Mouse (Mus musculus) MEL (cell line): ENCODE data around the gene Gchfr. TPM values are rescaled to one million over a fixed set of nuclear protein-coding genes. Genes with fewer than 3 reads are reported as not detected.

ENCODE experiments used
- DNase-seq: peaks from one replicate; pipeline ENCODE4 v3.0.0; 2011; ENCODE audit warnings: low read depth, low spot score
- H3K27ac ChIP-seq: 2 replicates; pipeline ENCODE4 v1.5.1; 2012; ENCODE audit warnings: low read depth, mild to moderate bottlenecking, control low read depth, low read length, moderate library complexity; ENCODE audit not compliant: control insufficient read depth
- H3K27me3 ChIP-seq, 2 experiments: fragments of 150-350 bp in 1 of 2; sonication (generic) in 1 of 2; 2 replicates each; pipeline ENCODE4 v1.6.1; 2012; ENCODE audit warnings: low read length in 2 of 2, mild to moderate bottlenecking in 2 of 2, improper control_type of control experiment in 1 of 2, moderate library complexity in 1 of 2; ENCODE audit not compliant: insufficient read depth in 2 of 2, control insufficient read depth in 1 of 2
- H3K36me3 ChIP-seq, 2 experiments: 2 replicates each; pipeline ENCODE4 v1.6.1; 2012 to 2014; ENCODE audit warnings: low read length in 2 of 2, improper control_type of control experiment in 1 of 2, inconsistent platforms in 1 of 2, mild to moderate bottlenecking in 1 of 2; ENCODE audit not compliant: insufficient read depth in 2 of 2, control insufficient read depth in 1 of 2
- H3K4me1 ChIP-seq, 2 experiments: fragments of 150-350 bp in 1 of 2; sonication (generic) in 1 of 2; 2 replicates each; pipeline ENCODE4 v1.6.1; 2012; ENCODE audit warnings: low read length in 2 of 2, improper control_type of control experiment in 1 of 2, mild to moderate bottlenecking in 1 of 2; ENCODE audit not compliant: insufficient read depth in 2 of 2, control insufficient read depth in 1 of 2
- H3K4me3 ChIP-seq, 2 experiments: fragments of 150-350 bp in 1 of 2; sonication (generic) in 1 of 2; 2 replicates each; pipeline ENCODE4 v1.5.1; 2012; ENCODE audit warnings: low read depth in 2 of 2, low read length in 2 of 2, mild to moderate bottlenecking in 2 of 2, moderate library complexity in 2 of 2, control low read depth in 1 of 2, improper control_type of control experiment in 1 of 2; ENCODE audit not compliant: control insufficient read depth in 1 of 2, insufficient read depth in 1 of 2
- H3K79me2 ChIP-seq: 2 replicates; pipeline ENCODE4 v1.6.1; 2012; ENCODE audit warnings: mild to moderate bottlenecking, low read length, moderate library complexity; ENCODE audit not compliant: control insufficient read depth, poor library complexity, insufficient read depth
- H3K9ac ChIP-seq: 2 replicates; pipeline ENCODE4 v1.6.1; 2012; ENCODE audit warnings: low read depth, mild to moderate bottlenecking, control low read depth, low read length, moderate library complexity; ENCODE audit not compliant: control insufficient read depth, poor library complexity, severe bottlenecking
- H3K9me3 ChIP-seq: fragments of 150-350 bp; sonication (generic); replicated peaks from 2 replicates; pipeline ENCODE4 v1.6.1; 2012; ENCODE audit warnings: mild to moderate bottlenecking, low read length, improper control_type of control experiment, moderate library complexity; ENCODE audit not compliant: insufficient read depth
- CHD1 ChIP-seq: IDR thresholded peaks from 2 replicates; pipeline ENCODE4 v1.6.1; 2012; ENCODE audit warnings: low read depth, mild to moderate bottlenecking, inconsistent platforms, low read length, improper control_type of control experiment
- CHD2 ChIP-seq: IDR thresholded peaks from 2 replicates; pipeline ENCODE4 v1.6.1; 2011; ENCODE audit warnings: low read length, improper control_type of control experiment
- CTCF ChIP-seq, 3 experiments: IDR thresholded peaks in 2 of 3; conservative IDR thresholded peaks in 1 of 3; 2 replicates each; pipeline ENCODE4 v1.5.1; 2011 to 2012; ENCODE audit warnings: low read length in 3 of 3, low read depth in 2 of 3, mild to moderate bottlenecking in 2 of 3, improper control_type of control experiment in 1 of 3, inconsistent platforms in 1 of 3, mixed read lengths in 1 of 3, moderate library complexity in 1 of 3; ENCODE audit not compliant: control insufficient read depth in 1 of 3, insufficient read depth in 1 of 3, poor library complexity in 1 of 3, severe bottlenecking in 1 of 3
- E2F4 ChIP-seq: IDR thresholded peaks from 2 replicates; pipeline ENCODE4 v1.6.1; 2011; ENCODE audit warnings: low read depth, low read length, improper control_type of control experiment, borderline replicate concordance
- EP300 ChIP-seq, 2 experiments: IDR thresholded peaks; 2 replicates each; pipeline ENCODE4 v1.6.1; 2011; ENCODE audit warnings: improper control_type of control experiment in 2 of 2, low read length in 2 of 2, low read depth in 1 of 2, mild to moderate bottlenecking in 1 of 2
- ETS1 ChIP-seq: IDR thresholded peaks from 2 replicates; pipeline ENCODE4 v1.6.1; 2012; ENCODE audit warnings: low read depth, mild to moderate bottlenecking, inconsistent platforms, low read length, improper control_type of control experiment, moderate library complexity
- GABPA ChIP-seq: IDR thresholded peaks from 2 replicates; pipeline ENCODE4 v1.6.1; 2012; ENCODE audit warnings: low read depth, mild to moderate bottlenecking, inconsistent platforms, low read length, improper control_type of control experiment, moderate library complexity
- HCFC1 ChIP-seq: IDR thresholded peaks from 2 replicates; pipeline ENCODE4 v1.6.1; 2012; ENCODE audit warnings: low read depth, mild to moderate bottlenecking, inconsistent platforms, low read length, improper control_type of control experiment, moderate library complexity
- KAT2A ChIP-seq: conservative IDR thresholded peaks from 2 replicates; pipeline ENCODE4 v1.6.1; 2012; ENCODE audit warnings: low read depth, low read length, improper control_type of control experiment, inconsistent platforms
- MAFK ChIP-seq: IDR thresholded peaks from 2 replicates; pipeline ENCODE4 v1.6.1; 2011; ENCODE audit warnings: low read depth, mild to moderate bottlenecking, low read length, improper control_type of control experiment, borderline replicate concordance
- MYB ChIP-seq: IDR thresholded peaks from 2 replicates; pipeline ENCODE4 v1.6.1; 2011; ENCODE audit warnings: mild to moderate bottlenecking, low read depth, low read length, improper control_type of control experiment
- MYC ChIP-seq: IDR thresholded peaks from 2 replicates; pipeline ENCODE4 v1.6.1; 2011; ENCODE audit warnings: low read depth, mild to moderate bottlenecking, low read length, improper control_type of control experiment, moderate library complexity
- NELFE ChIP-seq: IDR thresholded peaks from 2 replicates; pipeline ENCODE4 v1.6.1; 2011; ENCODE audit warnings: low read depth, low read length, improper control_type of control experiment
- NRF1 ChIP-seq: IDR thresholded peaks from 2 replicates; pipeline ENCODE4 v1.6.1; 2014; ENCODE audit warnings: low read depth, mild to moderate bottlenecking, inconsistent platforms, low read length, improper control_type of control experiment, moderate library complexity; ENCODE audit not compliant: poor library complexity, insufficient read depth, severe bottlenecking
- POLR2A ChIP-seq, 2 experiments: IDR thresholded peaks; 2 replicates each; pipeline ENCODE4 v1.6.1; 2011 to 2012; ENCODE audit warnings: low read length in 2 of 2, mild to moderate bottlenecking in 2 of 2, control low read depth in 1 of 2, improper control_type of control experiment in 1 of 2, low read depth in 1 of 2, moderate library complexity in 1 of 2; ENCODE audit not compliant: control insufficient read depth in 1 of 2, insufficient read depth in 1 of 2, poor library complexity in 1 of 2
- POLR2AphosphoS5 ChIP-seq: IDR thresholded peaks from 2 replicates; pipeline ENCODE4 v1.6.1; 2012; ENCODE audit warnings: low read depth, borderline replicate concordance, mild to moderate bottlenecking, inconsistent platforms, low read length, moderate library complexity, mixed read lengths
- RCOR1 ChIP-seq: IDR thresholded peaks from 2 replicates; pipeline ENCODE4 v1.6.1; 2012; ENCODE audit warnings: low read depth, mild to moderate bottlenecking, inconsistent platforms, low read length, improper control_type of control experiment
- SIN3A ChIP-seq: IDR thresholded peaks from 2 replicates; pipeline ENCODE4 v1.6.1; 2012; ENCODE audit warnings: low read length, improper control_type of control experiment, inconsistent platforms
- SMC3 ChIP-seq: IDR thresholded peaks from 2 replicates; pipeline ENCODE4 v1.6.1; 2011; ENCODE audit warnings: low read depth, low read length, improper control_type of control experiment
- TBP ChIP-seq: IDR thresholded peaks from 2 replicates; pipeline ENCODE4 v1.8.0; 2011; ENCODE audit warnings: low read depth, low read length, improper control_type of control experiment
- UBTF ChIP-seq: IDR thresholded peaks from 2 replicates; pipeline ENCODE4 v1.6.1; 2012; ENCODE audit warnings: low read depth, mild to moderate bottlenecking, inconsistent platforms, low read length, improper control_type of control experiment, moderate library complexity, borderline replicate concordance; ENCODE audit not compliant: insufficient read depth
- USF1 ChIP-seq: IDR thresholded peaks from 2 replicates; pipeline ENCODE4 v1.6.1; 2014; ENCODE audit warnings: low read depth, mild to moderate bottlenecking, inconsistent platforms, low read length, improper control_type of control experiment, moderate library complexity
- ZC3H11A ChIP-seq: IDR thresholded peaks from 2 replicates; pipeline ENCODE4 v1.6.1; 2012; ENCODE audit warnings: low read depth, mild to moderate bottlenecking, inconsistent platforms, low read length, improper control_type of control experiment
- ZKSCAN1 ChIP-seq: IDR thresholded peaks from 2 replicates; pipeline ENCODE4 v1.6.1; 2012; ENCODE audit warnings: low read depth, mild to moderate bottlenecking, inconsistent platforms, low read length, improper control_type of control experiment, moderate library complexity
- polyA plus RNA-seq, 2 experiments: library from polyadenylated mRNA; stranded (reverse) in 1 of 2; unstranded in 1 of 2; fragments of >175 nt in 1 of 2; fragments of >200 nt in 1 of 2; gene quantifications; 2 replicates each; pipeline versions ENCODE4 v1.2.1 to v1.2.4; 2012; ENCODE audit warnings: low replicate concordance in 2 of 2, low read depth in 1 of 2; ENCODE audit not compliant: insufficient read length in 2 of 2, insufficient read depth in 1 of 2, missing spikeins in 1 of 2
- total RNA-seq: library from RNA; depleted of rRNA; stranded (reverse); fragments of 300-350 nt; gene quantifications from 2 replicates; pipeline ENCODE4 v1.2.3, GENCODE M21; 2012

Gene Gchfr
- total and polyA plus RNA-seq, 3 experiments = not detected

DNA sequence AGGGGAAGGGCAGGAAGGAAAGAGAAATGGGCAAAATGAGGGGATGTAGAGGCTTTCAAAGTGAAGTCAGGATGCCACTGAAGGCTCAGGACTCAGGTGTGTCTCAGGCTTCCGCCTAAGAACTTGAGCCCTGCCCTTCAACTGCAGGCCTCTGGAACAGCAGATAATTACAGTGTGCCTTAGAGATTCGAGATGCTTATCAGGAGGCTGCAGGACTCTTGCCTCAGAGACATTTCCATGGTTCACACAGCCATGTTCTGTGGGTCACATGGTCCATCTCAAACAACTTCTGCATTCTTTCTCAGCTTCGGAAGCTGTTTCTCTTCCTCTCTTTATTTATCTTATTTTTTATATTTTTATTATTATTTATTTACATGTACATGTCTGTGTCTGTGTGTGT lies 4.4 kb upstream of the Gchfr start (continued):
- peak; percentile 86 for TF ChIP-seq RCOR1
- no peak for TF ChIP-seq KAT2A
- no peak for TF ChIP-seq ZC3H11A
- no peak for TF ChIP-seq POLR2AphosphoS5
- TF ChIP-seq TBP = 0 out of 2 replicates have a peak, but pooled peaks have one; percentile 39
- TF ChIP-seq ETS1 = peak; percentile 84
- TF ChIP-seq CHD1 = no peak
- no peak for TF ChIP-seq UBTF
- no peak for TF ChIP-seq POLR2A (IDR thresholded peaks at IDR 0.05; ENCODE audit: control insufficient read depth in 1 of 2, insufficient read depth in 1 of 2, low read depth in 1 of 2, low read length in 2 of 2, poor library complexity in 1 of 2)
- TF ChIP-seq USF1 = peak; percentile 95
- TF ChIP-seq MYC = peak; percentile 77
- no peak for TF ChIP-seq MAFK
- no peak for TF ChIP-seq CTCF (IDR thresholded peaks at IDR 0.05 in 2 of 3, conservative IDR thresholded peaks at IDR 0.05 in 1 of 3; ENCODE audit: control insufficient read depth in 1 of 3, insufficient read depth in 1 of 3, low read depth in 2 of 3, low read length in 3 of 3, poor library complexity in 1 of 3, severe bottlenecking in 1 of 3)
- TF ChIP-seq GABPA = no peak
- TF ChIP-seq MYB = no peak
- no peak for TF ChIP-seq ZKSCAN1
- peak; percentile 77 for TF ChIP-seq SIN3A
- TF ChIP-seq EP300 (IDR thresholded peaks at IDR 0.05; ENCODE audit: low read depth in 1 of 2, low read length in 2 of 2) = peak; percentile 90 to 92
- TF ChIP-seq NRF1 = no peak

DNA sequence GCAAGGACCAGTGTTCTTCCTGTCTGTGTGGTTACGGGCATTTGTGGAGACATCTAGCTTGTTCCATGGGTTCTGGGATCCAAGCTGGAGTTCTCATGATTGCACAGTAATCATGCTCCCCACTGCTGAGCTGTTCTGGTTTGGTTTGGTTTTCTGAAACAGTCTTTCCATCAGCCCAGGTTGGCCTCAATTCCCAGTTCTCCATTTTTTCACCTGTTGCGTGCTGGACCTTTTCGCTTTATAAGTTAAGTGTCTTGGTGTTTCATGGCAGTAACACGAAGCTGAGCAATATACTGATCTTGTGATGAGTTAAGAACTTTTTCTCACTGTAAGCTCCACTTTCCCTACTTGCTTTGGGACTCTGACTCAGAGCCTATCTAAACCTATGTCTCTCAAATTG lies 3.6 kb upstream of the Gchfr start:
- Histone ChIP-seq H3K27ac (no peak overlapping the region), H3K4me1 (peaks cover 4 to 13% of the 10 kb centered on the region in 2 experiments), H3K36me3 (peaks cover 0 to 10% of the 10 kb centered on the region in 2 experiments; a peak in 2 of 4 replicates), H3K27me3 (no peaks in the 10 kb centered on the region), H3K9me3 (no peaks in the 10 kb centered on the region), H3K9ac (no peak overlapping the region), H3K79me2 (no peaks in the 10 kb centered on the region), H3K4me3 (no peak overlapping the region)
- no peak for TF ChIP-seq SMC3
- TF ChIP-seq HCFC1 = no peak
- TF ChIP-seq ZKSCAN1 = no peak
- no peak for TF ChIP-seq ETS1
- no peak for TF ChIP-seq POLR2AphosphoS5
- TF ChIP-seq SIN3A = no peak
- no peak for TF ChIP-seq E2F4
- no peak for TF ChIP-seq NELFE
- no peak for TF ChIP-seq CHD2
- no peak for DNase-seq
